Mouse (Mus musculus) thymus, postnatal 0 days (tissue): Measurements from ENCODE around the gene Rgs2. TPM values are rescaled to one million over a fixed set of nuclear protein-coding genes. Genes with fewer than 3 reads are reported as not detected.

Source experiments
- DNase-seq: peaks from one replicate; pipeline ENCODE4 v3.0.0-alpha.2; 2015; ENCODE audit warnings: low spot score
- polyA plus RNA-seq: library from polyadenylated mRNA; unstranded; fragments of >200 nt; fragmentation: Nextera tagmentation; extraction: Ambion mirVana; gene quantifications from 2 replicates; pipeline ENCODE4 v1.2.1, GENCODE M21; 2015

Gene Rgs2
- polyA plus RNA-seq, 1 experiment from 2014 or later = 61.4 TPM

GRCm38 (mm10) chr1:143984988-143985625 is 18.9 kb downstream of the Rgs2 start:
- no peak for DNase-seq

GRCm38 (mm10) chr1:143982765-143983312 is 21.1 kb downstream of the Rgs2 start:
- no peak for DNase-seq

- DNase-seq = no peak
Measured at GRCm38 (mm10) chr1:143982085-143982764, 21.7 kb downstream of the Rgs2 start.

- no peak for DNase-seq
Measured at GRCm38 (mm10) chr1:143980811-143981210, 23.1 kb downstream of the Rgs2 start.

- no peak for DNase-seq
Measured at GRCm38 (mm10) chr1:143974637-143975036, 29.3 kb downstream of the Rgs2 start.

- no peak for DNase-seq
Measured at GRCm38 (mm10) chr1:143962301-143962700, 41.7 kb downstream of the Rgs2 start.

- no peak for DNase-seq
Measured at GRCm38 (mm10) chr1:143960340-143960739, 43.6 kb downstream of the Rgs2 start.

GRCm38 (mm10) chr1:143956090-143956489 is 47.9 kb downstream of the Rgs2 start:
- DNase-seq = no peak

GRCm38 (mm10) chr1:143952841-143953240 is 51.1 kb downstream of the Rgs2 start:
- no peak for DNase-seq

Other genes starting within 250 kb of the Rgs2 start
- 4.1 TPM in 2 replicates for gene Trove2, start 227.1 kb downstream of the Rgs2 start, polyA plus RNA-seq
- gene Uchl5, start 226.9 kb downstream of the Rgs2 start, polyA plus RNA-seq = 157 and 159 TPM in 2 replicates
- 0.34 and 0.62 TPM in 2 replicates for gene Rgs13, start 173.2 kb upstream of the Rgs2 start, polyA plus RNA-seq
- 5.7 and 6.5 TPM in 2 replicates for gene Rgs1, start 245.1 kb upstream of the Rgs2 start, polyA plus RNA-seq